Mouse (Mus musculus) B cell, adult (primary cell): ENCODE data around the gene Ccdc17. TPM values are rescaled to one million over a fixed set of nuclear protein-coding genes. Genes with fewer than 3 reads are reported as not detected.

Source experiments
- total RNA-seq: library from RNA; stranded (reverse); gene quantifications from 4 replicates; pipeline ENCODE4 v1.2.4, GENCODE M21; 2023; ENCODE audit not compliant: inconsistent age

Ccdc17 gene
- total RNA-seq, result 15.7 to 21.3 TPM (median 18.8 TPM) in 4 replicates

GRCm38 (mm10) chr4:116596379-116596778 lies at the start of gene Ccdc17:
Gene Ccdc17, plus strand, starts transcription at chr4:116596654.

GRCm38 (mm10) chr4:116555413-116556300 lies 40.8 kb upstream of the Ccdc17 start, which contains the start of gene Tmem69:
Gene Tmem69, minus strand, starts transcription at chr4:116555936.

GRCm38 (mm10) chr4:116557306-116558121 lies 38.9 kb upstream of the Ccdc17 start, which contains the start of gene Gpbp1l1:
Gene Gpbp1l1, plus strand, starts transcription at chr4:116557658.

GRCm38 (mm10) chr4:116627722-116628662 lies 31.5 kb downstream of the Ccdc17 start, which contains the start of gene Nasp:
Gene Nasp, minus strand, starts transcription at chr4:116627941.

Other genes with a start within 250 kb of the Ccdc17 start
- gene Mast2, start 132.5 kb upstream of the Ccdc17 start, total RNA-seq, result 27.2 to 31.4 TPM (median 27.9 TPM) in 4 replicates
- gene Ipp, start 89.1 kb upstream of the Ccdc17 start, total RNA-seq, result 11.8 to 18.1 TPM (median 12.9 TPM) in 4 replicates
- 9.7 to 14.4 TPM (median 13.8 TPM) in 4 replicates for gene Tmem69, start 40.7 kb upstream of the Ccdc17 start, total RNA-seq
- 90.2 to 107 TPM (median 96.4 TPM) in 4 replicates for gene Gpbp1l1, start 39.0 kb upstream of the Ccdc17 start, total RNA-seq
- 60.5 to 64.7 TPM (median 62.3 TPM) in 4 replicates for gene Nasp, start 31.3 kb downstream of the Ccdc17 start, total RNA-seq
- gene Akr1a1, start 55.0 kb downstream of the Ccdc17 start, total RNA-seq, result 185 to 206 TPM (median 194 TPM) in 4 replicates
- 167 to 174 TPM (median 172 TPM) in 4 replicates for gene Prdx1, start 88.9 kb downstream of the Ccdc17 start, total RNA-seq
- gene Mmachc, start 111.8 kb downstream of the Ccdc17 start, total RNA-seq, result 4.3 to 6.3 TPM (median 6.0 TPM) in 4 replicates
- 21.9 to 26.4 TPM (median 24.3 TPM) in 4 replicates for gene Ccdc163, start 111.9 kb downstream of the Ccdc17 start, total RNA-seq
- 10.1 to 12.0 TPM (median 11.0 TPM) in 4 replicates for gene Tesk2, start 124.3 kb downstream of the Ccdc17 start, total RNA-seq
- 43.0 to 50.2 TPM (median 44.8 TPM) in 4 replicates for gene Toe1, start 211.0 kb downstream of the Ccdc17 start, total RNA-seq
- gene Mutyh, start 211.1 kb downstream of the Ccdc17 start, total RNA-seq, result 13.3 to 30.0 TPM (median 20.1 TPM) in 4 replicates
- not detected in 4 replicates for gene Hpdl, start 225.1 kb downstream of the Ccdc17 start, total RNA-seq